Mouse (Mus musculus) MEL (cell line): ENCODE results near the gene Dnajb1. TPM values are rescaled to one million over a fixed set of nuclear protein-coding genes. Genes with fewer than 3 reads are reported as not detected.

Experiments used
- DNase-seq: peaks from one replicate; pipeline ENCODE4 v3.0.0; 2011; ENCODE audit warnings: low read depth, low spot score
- H3K27ac ChIP-seq: 2 replicates; pipeline ENCODE4 v1.5.1; 2012; ENCODE audit warnings: low read depth, mild to moderate bottlenecking, control low read depth, low read length, moderate library complexity; ENCODE audit not compliant: control insufficient read depth
- H3K27me3 ChIP-seq, 2 experiments: fragments of 150-350 bp in 1 of 2; sonication (generic) in 1 of 2; 2 replicates each; pipeline ENCODE4 v1.6.1; 2012; ENCODE audit warnings: low read length in 2 of 2, mild to moderate bottlenecking in 2 of 2, improper control_type of control experiment in 1 of 2, moderate library complexity in 1 of 2; ENCODE audit not compliant: insufficient read depth in 2 of 2, control insufficient read depth in 1 of 2
- H3K36me3 ChIP-seq, 2 experiments: 2 replicates each; pipeline ENCODE4 v1.6.1; 2012 to 2014; ENCODE audit warnings: low read length in 2 of 2, improper control_type of control experiment in 1 of 2, inconsistent platforms in 1 of 2, mild to moderate bottlenecking in 1 of 2; ENCODE audit not compliant: insufficient read depth in 2 of 2, control insufficient read depth in 1 of 2
- H3K4me1 ChIP-seq, 2 experiments: fragments of 150-350 bp in 1 of 2; sonication (generic) in 1 of 2; 2 replicates each; pipeline ENCODE4 v1.6.1; 2012; ENCODE audit warnings: low read length in 2 of 2, improper control_type of control experiment in 1 of 2, mild to moderate bottlenecking in 1 of 2; ENCODE audit not compliant: insufficient read depth in 2 of 2, control insufficient read depth in 1 of 2
- H3K4me3 ChIP-seq, 2 experiments: fragments of 150-350 bp in 1 of 2; sonication (generic) in 1 of 2; 2 replicates each; pipeline ENCODE4 v1.5.1; 2012; ENCODE audit warnings: low read depth in 2 of 2, low read length in 2 of 2, mild to moderate bottlenecking in 2 of 2, moderate library complexity in 2 of 2, control low read depth in 1 of 2, improper control_type of control experiment in 1 of 2; ENCODE audit not compliant: control insufficient read depth in 1 of 2, insufficient read depth in 1 of 2
- H3K79me2 ChIP-seq: 2 replicates; pipeline ENCODE4 v1.6.1; 2012; ENCODE audit warnings: mild to moderate bottlenecking, low read length, moderate library complexity; ENCODE audit not compliant: control insufficient read depth, poor library complexity, insufficient read depth
- H3K9ac ChIP-seq: 2 replicates; pipeline ENCODE4 v1.6.1; 2012; ENCODE audit warnings: low read depth, mild to moderate bottlenecking, control low read depth, low read length, moderate library complexity; ENCODE audit not compliant: control insufficient read depth, poor library complexity, severe bottlenecking
- H3K9me3 ChIP-seq: fragments of 150-350 bp; sonication (generic); replicated peaks from 2 replicates; pipeline ENCODE4 v1.6.1; 2012; ENCODE audit warnings: mild to moderate bottlenecking, low read length, improper control_type of control experiment, moderate library complexity; ENCODE audit not compliant: insufficient read depth
- CHD1 ChIP-seq: IDR thresholded peaks from 2 replicates; pipeline ENCODE4 v1.6.1; 2012; ENCODE audit warnings: low read depth, mild to moderate bottlenecking, inconsistent platforms, low read length, improper control_type of control experiment
- CHD2 ChIP-seq: IDR thresholded peaks from 2 replicates; pipeline ENCODE4 v1.6.1; 2011; ENCODE audit warnings: low read length, improper control_type of control experiment
- E2F4 ChIP-seq: IDR thresholded peaks from 2 replicates; pipeline ENCODE4 v1.6.1; 2011; ENCODE audit warnings: low read depth, low read length, improper control_type of control experiment, borderline replicate concordance
- EP300 ChIP-seq, 2 experiments: IDR thresholded peaks; 2 replicates each; pipeline ENCODE4 v1.6.1; 2011; ENCODE audit warnings: improper control_type of control experiment in 2 of 2, low read length in 2 of 2, low read depth in 1 of 2, mild to moderate bottlenecking in 1 of 2
- ETS1 ChIP-seq: IDR thresholded peaks from 2 replicates; pipeline ENCODE4 v1.6.1; 2012; ENCODE audit warnings: low read depth, mild to moderate bottlenecking, inconsistent platforms, low read length, improper control_type of control experiment, moderate library complexity
- GABPA ChIP-seq: IDR thresholded peaks from 2 replicates; pipeline ENCODE4 v1.6.1; 2012; ENCODE audit warnings: low read depth, mild to moderate bottlenecking, inconsistent platforms, low read length, improper control_type of control experiment, moderate library complexity
- GATA1 ChIP-seq: IDR thresholded peaks from 2 replicates; pipeline ENCODE4 v1.6.1; 2011; ENCODE audit warnings: low read depth, low read length, improper control_type of control experiment
- HCFC1 ChIP-seq: IDR thresholded peaks from 2 replicates; pipeline ENCODE4 v1.6.1; 2012; ENCODE audit warnings: low read depth, mild to moderate bottlenecking, inconsistent platforms, low read length, improper control_type of control experiment, moderate library complexity
- MAZ ChIP-seq: IDR thresholded peaks from 2 replicates; pipeline ENCODE4 v1.6.1; 2012; ENCODE audit warnings: low read depth, mild to moderate bottlenecking, inconsistent platforms, low read length, improper control_type of control experiment
- MEF2A ChIP-seq: IDR thresholded peaks from 2 replicates; pipeline ENCODE4 v1.6.1; 2014; ENCODE audit warnings: low read depth, mild to moderate bottlenecking, inconsistent platforms, low read length, improper control_type of control experiment; ENCODE audit not compliant: poor library complexity, insufficient replicate concordance, severe bottlenecking; ENCODE audit errors: extremely low read depth
- MYB ChIP-seq: IDR thresholded peaks from 2 replicates; pipeline ENCODE4 v1.6.1; 2011; ENCODE audit warnings: mild to moderate bottlenecking, low read depth, low read length, improper control_type of control experiment
- MYC ChIP-seq: IDR thresholded peaks from 2 replicates; pipeline ENCODE4 v1.6.1; 2011; ENCODE audit warnings: low read depth, mild to moderate bottlenecking, low read length, improper control_type of control experiment, moderate library complexity
- NELFE ChIP-seq: IDR thresholded peaks from 2 replicates; pipeline ENCODE4 v1.6.1; 2011; ENCODE audit warnings: low read depth, low read length, improper control_type of control experiment
- NRF1 ChIP-seq: IDR thresholded peaks from 2 replicates; pipeline ENCODE4 v1.6.1; 2014; ENCODE audit warnings: low read depth, mild to moderate bottlenecking, inconsistent platforms, low read length, improper control_type of control experiment, moderate library complexity; ENCODE audit not compliant: poor library complexity, insufficient read depth, severe bottlenecking
- POLR2A ChIP-seq, 2 experiments: IDR thresholded peaks; 2 replicates each; pipeline ENCODE4 v1.6.1; 2011 to 2012; ENCODE audit warnings: low read length in 2 of 2, mild to moderate bottlenecking in 2 of 2, control low read depth in 1 of 2, improper control_type of control experiment in 1 of 2, low read depth in 1 of 2, moderate library complexity in 1 of 2; ENCODE audit not compliant: control insufficient read depth in 1 of 2, insufficient read depth in 1 of 2, poor library complexity in 1 of 2
- POLR2AphosphoS2 ChIP-seq: IDR thresholded peaks from 2 replicates; pipeline ENCODE4 v1.6.1; 2011; ENCODE audit warnings: low read length, improper control_type of control experiment
- POLR2AphosphoS5 ChIP-seq: IDR thresholded peaks from 2 replicates; pipeline ENCODE4 v1.6.1; 2012; ENCODE audit warnings: low read depth, borderline replicate concordance, mild to moderate bottlenecking, inconsistent platforms, low read length, moderate library complexity, mixed read lengths
- RAD21 ChIP-seq: IDR thresholded peaks from 2 replicates; pipeline ENCODE4 v1.6.1; 2011; ENCODE audit warnings: mild to moderate bottlenecking, low read depth, low read length, improper control_type of control experiment
- SIN3A ChIP-seq: IDR thresholded peaks from 2 replicates; pipeline ENCODE4 v1.6.1; 2012; ENCODE audit warnings: low read length, improper control_type of control experiment, inconsistent platforms
- SMC3 ChIP-seq: IDR thresholded peaks from 2 replicates; pipeline ENCODE4 v1.6.1; 2011; ENCODE audit warnings: low read depth, low read length, improper control_type of control experiment
- TAL1 ChIP-seq: IDR thresholded peaks from 2 replicates; pipeline ENCODE4 v1.6.1; 2012; ENCODE audit warnings: mild to moderate bottlenecking, inconsistent platforms, low read length, moderate library complexity, mixed read lengths
- USF1 ChIP-seq: IDR thresholded peaks from 2 replicates; pipeline ENCODE4 v1.6.1; 2014; ENCODE audit warnings: low read depth, mild to moderate bottlenecking, inconsistent platforms, low read length, improper control_type of control experiment, moderate library complexity
- ZKSCAN1 ChIP-seq: IDR thresholded peaks from 2 replicates; pipeline ENCODE4 v1.6.1; 2012; ENCODE audit warnings: low read depth, mild to moderate bottlenecking, inconsistent platforms, low read length, improper control_type of control experiment, moderate library complexity
- ZMIZ1 ChIP-seq: IDR thresholded peaks from 2 replicates; pipeline ENCODE4 v1.6.1; 2012; ENCODE audit warnings: low read depth, mild to moderate bottlenecking, inconsistent platforms, low read length, improper control_type of control experiment, moderate library complexity
- ZNF384 ChIP-seq: IDR thresholded peaks from 2 replicates; pipeline ENCODE4 v1.6.1; 2012; ENCODE audit warnings: low read depth, mild to moderate bottlenecking, inconsistent platforms, low read length, improper control_type of control experiment
- polyA plus RNA-seq, 2 experiments: library from polyadenylated mRNA; stranded (reverse) in 1 of 2; unstranded in 1 of 2; fragments of >175 nt in 1 of 2; fragments of >200 nt in 1 of 2; gene quantifications; 2 replicates each; pipeline versions ENCODE4 v1.2.1 to v1.2.4; 2012; ENCODE audit warnings: low replicate concordance in 2 of 2, low read depth in 1 of 2; ENCODE audit not compliant: insufficient read length in 2 of 2, insufficient read depth in 1 of 2, missing spikeins in 1 of 2
- total RNA-seq: library from RNA; depleted of rRNA; stranded (reverse); fragments of 300-350 nt; gene quantifications from 2 replicates; pipeline ENCODE4 v1.2.3, GENCODE M21; 2012

Gene Dnajb1
- total and polyA plus RNA-seq, 3 experiments = 43.2 to 56.6 TPM; not detected in 1

DNA sequence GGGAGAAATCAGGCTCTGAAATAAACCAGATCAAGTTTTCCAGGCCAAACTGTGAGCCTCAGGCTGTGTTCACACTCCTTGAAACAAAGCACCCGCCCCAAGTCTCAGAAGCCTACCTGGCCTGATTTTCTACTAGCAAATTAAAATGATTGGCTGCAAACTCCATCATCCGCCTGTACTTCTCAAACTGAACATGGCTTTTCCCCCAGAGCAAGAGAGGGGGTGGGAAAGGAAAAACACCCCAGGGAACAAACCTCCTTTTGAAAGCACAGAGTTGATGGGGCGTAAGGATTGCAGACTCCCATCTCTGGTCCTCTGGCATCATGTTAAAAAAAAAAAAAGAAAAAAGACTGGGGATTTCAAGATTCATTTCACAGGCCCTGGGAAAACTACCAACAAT is 15.3 kb upstream of the Dnajb1 start (continued):
- TF ChIP-seq MEF2A = no peak
- no peak for TF ChIP-seq GABPA

DNA sequence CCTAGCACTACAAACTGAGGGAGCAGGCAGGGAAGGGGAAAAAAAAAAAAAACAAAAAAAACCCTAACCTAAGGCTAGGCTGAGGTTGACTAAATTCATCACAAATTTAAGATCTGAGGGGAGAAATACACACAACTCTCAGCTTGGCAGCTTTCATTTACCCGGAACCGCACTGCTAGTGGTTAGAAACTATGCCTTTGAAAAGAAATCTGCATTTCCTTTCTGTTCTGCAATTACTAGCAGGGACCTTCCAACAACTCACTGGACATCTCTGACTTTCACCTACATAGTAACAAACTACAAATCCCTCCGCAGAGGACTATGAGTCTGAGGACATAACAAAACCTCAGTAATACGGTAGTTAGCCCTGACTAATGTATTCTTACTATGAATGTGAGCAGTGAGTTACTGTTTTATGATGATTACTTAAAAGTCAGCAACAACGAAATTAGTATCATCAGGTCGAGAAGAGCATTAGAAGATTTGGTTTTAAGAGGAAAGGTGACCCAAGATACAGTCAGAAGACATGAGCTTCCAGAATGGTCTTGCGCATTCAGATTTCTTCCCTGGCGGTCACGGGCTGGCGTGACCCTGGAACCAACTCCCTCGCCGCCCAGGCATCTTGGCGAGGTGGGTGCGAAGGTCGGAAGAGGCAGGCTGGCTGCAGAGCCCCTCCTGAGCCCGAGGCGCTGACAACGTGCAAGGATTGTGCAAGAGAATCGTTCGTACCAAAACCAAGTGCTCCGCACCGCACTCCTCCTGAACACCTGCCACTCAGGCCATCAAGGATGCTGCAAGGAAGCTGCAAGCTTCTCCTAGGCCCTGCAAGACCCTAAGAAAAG is 14.4 kb upstream of the Dnajb1 start:
- Histone ChIP-seq H3K79me2 (peaks cover 30% of the 10 kb centered on the region), H3K4me1 (peaks cover 3 to 7% of the 10 kb centered on the region in 2 experiments; a peak in 2 of 4 replicates), H3K27me3 (no peaks in the 10 kb centered on the region), H3K27ac (peak overlapping the region; percentile 72), H3K4me3 (peak overlapping the region; percentile 73 to 93), H3K9me3 (no peaks in the 10 kb centered on the region), H3K36me3 (0 out of 4 replicates have a peak, but pooled peaks cover 0 to 3% of the 10 kb centered on the region in 2 experiments), H3K9ac (peak overlapping the region; percentile 65)
- DNase-seq = peak; percentile 75
- TF ChIP-seq ZNF384 (peak; percentile 37; the same call in 1 of the 2 replicates), GATA1 (peak; percentile 35; the same call in 1 of the 2 replicates), RAD21 (no peak), SMC3 (no peak)

DNA sequence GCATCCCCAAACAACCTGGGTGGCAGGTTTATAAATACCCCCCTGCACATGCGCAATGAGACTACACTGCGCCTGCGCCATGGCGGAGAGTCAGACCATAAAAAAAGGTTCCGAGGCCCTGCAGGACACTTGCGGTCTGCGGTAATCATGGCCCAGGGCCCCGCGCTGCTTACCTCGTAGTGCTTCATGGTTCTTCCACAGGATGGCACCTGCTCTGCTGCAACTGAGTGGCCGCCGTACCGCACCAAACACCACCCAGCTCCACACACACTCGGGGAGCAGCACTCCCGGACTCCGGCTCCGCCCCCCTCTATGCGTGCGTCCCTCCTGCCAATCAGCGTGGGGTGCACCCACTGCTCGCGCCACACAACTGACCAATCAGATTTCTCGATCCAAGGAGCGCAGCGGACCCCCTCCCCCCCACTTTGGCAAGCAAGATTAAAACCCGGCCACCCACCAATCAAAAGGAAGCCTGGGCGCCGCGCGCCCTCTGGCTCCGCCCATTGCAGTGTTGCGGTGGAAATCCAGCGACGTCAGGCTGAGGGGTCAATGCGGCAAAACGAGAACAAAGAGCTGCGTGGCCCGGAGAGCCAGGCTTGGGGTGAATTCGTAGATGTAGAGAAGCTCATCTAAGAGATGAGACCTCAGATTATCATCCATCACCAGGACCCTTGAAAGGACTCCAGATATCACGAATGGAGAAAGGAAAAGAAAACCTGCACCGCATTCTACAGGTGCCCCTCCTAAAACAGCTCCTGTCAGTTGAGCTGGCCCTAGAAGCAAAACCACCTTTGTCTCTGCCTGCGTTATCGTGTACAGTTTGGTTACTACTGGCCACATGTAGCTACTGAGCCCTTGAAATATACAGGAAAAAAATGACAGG is 13.6 kb upstream of the Dnajb1 start:
- no peaks in the 10 kb centered on the region for H3K27me3 ChIP-seq
- H3K9ac ChIP-seq = peak overlapping the region; percentile 93
- peak overlapping the region; percentile 91 to 93 for H3K4me3 ChIP-seq
- DNase-seq = peak; percentile 98
- H3K27ac ChIP-seq = peak overlapping the region; percentile 96
- H3K9me3 ChIP-seq = no peaks in the 10 kb centered on the region
- peaks cover 30% of the 10 kb centered on the region for H3K79me2 ChIP-seq
- H3K4me1 ChIP-seq = peaks cover 6 to 7% of the 10 kb centered on the region in 2 experiments; a peak in 3 of 4 replicates
- peaks cover 0 to 5% of the 10 kb centered on the region in 2 experiments; a peak in 1 of 4 replicates for H3K36me3 ChIP-seq
- TF ChIP-seq ZMIZ1 = peak; percentile 35; the same call in 1 of the 2 replicates
- peak; percentile 60; the same call in 1 of the 2 replicates for TF ChIP-seq GATA1
- TF ChIP-seq POLR2AphosphoS2 = peak; percentile 66
- peak; percentile 62 for TF ChIP-seq HCFC1
- TF ChIP-seq SIN3A = peak; percentile 71
- TF ChIP-seq TAL1 = no peak
- no peak for TF ChIP-seq MYB
- no peak for TF ChIP-seq EP300 (IDR thresholded peaks at IDR 0.05; ENCODE audit: low read depth in 1 of 2, low read length in 2 of 2)
- peak; percentile 76; the same call in 1 of the 2 replicates for TF ChIP-seq MAZ
- TF ChIP-seq ZKSCAN1 = no peak
- no peak for TF ChIP-seq RAD21
- TF ChIP-seq MYC = peak; percentile 11; the same call in 1 of the 2 replicates
- TF ChIP-seq POLR2AphosphoS5 = peak; percentile 39; the same call in 1 of the 2 replicates
- no peak for TF ChIP-seq CHD1
- peak; percentile 77 for TF ChIP-seq NELFE
- TF ChIP-seq CHD2 = no peak
- peak; percentile 66 to 90 for TF ChIP-seq POLR2A (IDR thresholded peaks at IDR 0.05; ENCODE audit: control insufficient read depth in 1 of 2, insufficient read depth in 1 of 2, low read depth in 1 of 2, low read length in 2 of 2, poor library complexity in 1 of 2)
- 0 out of 2 replicates have a peak, but pooled peaks have one; percentile 30 for TF ChIP-seq USF1
- no peak for TF ChIP-seq ETS1
- peak; percentile 85 for TF ChIP-seq NRF1
- TF ChIP-seq E2F4 = peak; percentile 68; the same call in 1 of the 2 replicates
